Mouse (Mus musculus): ENCODE measurements around the gene Gm3676. TPM values are rescaled to one million over a fixed set of nuclear protein-coding genes. Genes with fewer than 3 reads are reported as not detected.

Gm3676 gene
- not detected for polyA plus RNA-seq (2015; fragmentation: Illumina TruSeq; extraction: RNeasy Lipid Tissue Mini Kit (QIAGEN cat#74804); ENCODE audit: insufficient read depth, low read depth, low replicate concordance)

DNA sequence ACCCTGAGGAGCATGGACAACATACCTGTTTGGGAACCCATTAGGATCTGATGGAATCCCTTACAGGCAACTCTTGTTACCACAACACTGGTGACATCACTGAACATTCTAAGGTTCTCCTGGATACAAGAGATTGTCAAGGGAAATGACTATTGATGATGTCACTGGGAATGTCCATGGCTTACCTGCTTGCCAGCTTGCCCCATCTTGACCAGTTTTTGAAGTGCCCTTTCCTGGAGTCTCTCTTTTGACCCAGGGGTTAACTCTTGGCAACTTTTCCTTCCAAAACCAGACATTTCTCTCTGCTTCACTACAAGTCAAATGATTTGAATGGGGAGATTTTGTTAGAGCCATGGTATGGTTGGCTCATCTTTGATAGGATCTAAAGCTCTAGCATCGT is at the start of gene Gm3676:
Gene Gm3676, minus strand, starts transcription at position 101 of the 400 bp plus-strand sequence.

DNA sequence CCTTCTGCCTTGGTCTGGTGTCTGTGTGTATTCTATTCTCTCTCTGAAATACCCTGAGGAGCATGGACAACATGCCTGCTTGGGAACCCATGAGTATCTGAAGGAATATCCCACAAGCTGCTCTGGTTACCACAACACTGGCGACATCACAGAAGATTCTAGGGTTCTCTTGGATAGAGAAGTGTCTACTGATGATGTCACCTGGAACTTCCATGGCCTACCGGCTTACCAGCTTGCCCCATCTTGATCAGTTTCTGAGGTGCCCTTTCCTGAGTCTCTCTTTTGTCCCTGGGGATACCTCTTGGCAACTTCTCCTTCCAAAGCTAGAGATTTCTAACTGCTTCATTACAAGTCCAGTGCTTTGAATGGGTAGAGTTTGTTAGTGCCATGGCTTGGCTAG is 21.8 kb downstream of the Gm3676 start, which contains the start of gene Gm3072:
Gene Gm3072, minus strand, starts transcription at position 101 of the 400 bp plus-strand sequence.

Other genes with a start within 250 kb of the Gm3676 start
- not detected for gene Gm6482, start 238.2 kb downstream of the Gm3676 start, polyA plus RNA-seq (2015; fragmentation: Illumina TruSeq; extraction: RNeasy Lipid Tissue Mini Kit (QIAGEN cat#74804); ENCODE audit: insufficient read depth, low read depth, low replicate concordance)
- gene Gm7954, start 193.0 kb downstream of the Gm3676 start, polyA plus RNA-seq (2015; fragmentation: Illumina TruSeq; extraction: RNeasy Lipid Tissue Mini Kit (QIAGEN cat#74804); ENCODE audit: insufficient read depth, low read depth, low replicate concordance): not detected
- gene Gm3486, start 157.0 kb downstream of the Gm3676 start, polyA plus RNA-seq (2015; fragmentation: Illumina TruSeq; extraction: RNeasy Lipid Tissue Mini Kit (QIAGEN cat#74804); ENCODE audit: insufficient read depth, low read depth, low replicate concordance): not detected
- gene Gm7970, start 90.9 kb downstream of the Gm3676 start, polyA plus RNA-seq (2015; fragmentation: Illumina TruSeq; extraction: RNeasy Lipid Tissue Mini Kit (QIAGEN cat#74804); ENCODE audit: insufficient read depth, low read depth, low replicate concordance): not detected
- not detected for gene 1700049E17Rik2, start 73.3 kb downstream of the Gm3676 start, polyA plus RNA-seq (2015; fragmentation: Illumina TruSeq; extraction: RNeasy Lipid Tissue Mini Kit (QIAGEN cat#74804); ENCODE audit: insufficient read depth, low read depth, low replicate concordance)
- gene Gm3072, start 21.9 kb downstream of the Gm3676 start, polyA plus RNA-seq (2015; fragmentation: Illumina TruSeq; extraction: RNeasy Lipid Tissue Mini Kit (QIAGEN cat#74804); ENCODE audit: insufficient read depth, low read depth, low replicate concordance): not detected
- not detected for gene Gm8068, start 55.4 kb upstream of the Gm3676 start, polyA plus RNA-seq (2015; fragmentation: Illumina TruSeq; extraction: RNeasy Lipid Tissue Mini Kit (QIAGEN cat#74804); ENCODE audit: insufficient read depth, low read depth, low replicate concordance)
- gene Gm7929, start 104.1 kb upstream of the Gm3676 start, polyA plus RNA-seq (2015; fragmentation: Illumina TruSeq; extraction: RNeasy Lipid Tissue Mini Kit (QIAGEN cat#74804); ENCODE audit: insufficient read depth, low read depth, low replicate concordance): not detected
- not detected for gene Gm47189, start 126.0 kb upstream of the Gm3676 start, polyA plus RNA-seq (2015; fragmentation: Illumina TruSeq; extraction: RNeasy Lipid Tissue Mini Kit (QIAGEN cat#74804); ENCODE audit: insufficient read depth, low read depth, low replicate concordance)

All from pancreas, adult 10 weeks (tissue).